Mouse (Mus musculus): ENCODE results near the gene Sgip1. TPM values are rescaled to one million over a fixed set of nuclear protein-coding genes. Genes with fewer than 3 reads are reported as not detected.
A peak's percentile ranks its signal among the peaks of the same experiment; 100 is the strongest.

Sgip1 gene
- total RNA-seq, 2 experiments from 2014 or later = 0.87 to 2.2 TPM

DNA sequence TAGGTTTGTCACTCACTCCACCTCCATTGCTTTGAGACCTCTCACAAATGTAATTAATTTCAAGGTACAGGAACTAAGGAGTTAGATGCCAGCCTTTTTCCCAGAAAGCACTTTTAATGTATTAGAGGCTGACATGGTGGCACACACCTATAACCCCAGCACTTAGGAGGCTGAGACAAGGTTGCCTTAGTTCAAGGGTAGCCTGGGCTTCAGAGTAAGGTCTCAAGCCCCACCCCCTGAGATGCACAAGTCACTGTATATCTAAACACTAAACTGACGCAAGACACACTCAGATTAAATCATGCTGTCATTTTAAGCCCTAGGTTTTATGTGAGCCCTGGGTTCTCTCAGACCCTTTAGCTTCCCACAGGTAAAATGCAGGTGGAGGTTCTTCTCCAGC lies 92.1 kb downstream of the Sgip1 start:
- intact Hi-C loops (cut with DNase I) = no loop called here
- no peak for DNase-seq

DNA sequence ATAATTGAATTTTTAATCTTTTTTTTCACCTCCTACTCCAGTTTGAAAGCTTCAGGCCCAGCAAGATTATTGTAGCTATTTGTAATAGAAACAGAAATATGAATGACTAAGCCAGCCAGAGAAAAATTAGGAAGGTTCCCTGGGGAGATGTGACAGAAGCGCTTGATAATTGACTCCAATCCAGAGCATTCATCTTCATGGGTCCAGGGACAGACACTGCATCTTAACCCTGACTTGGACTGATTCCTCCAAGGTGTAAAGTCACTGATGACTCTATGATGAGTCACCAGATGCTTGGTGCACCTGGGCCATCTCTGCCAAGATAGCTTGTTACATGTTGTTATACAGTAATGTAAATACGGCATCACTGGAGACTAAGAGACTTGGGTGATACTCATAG lies 92.6 kb downstream of the Sgip1 start:
- intact Hi-C loops (cut with DNase I) = no loop called here
- DNase-seq = no peak

DNA sequence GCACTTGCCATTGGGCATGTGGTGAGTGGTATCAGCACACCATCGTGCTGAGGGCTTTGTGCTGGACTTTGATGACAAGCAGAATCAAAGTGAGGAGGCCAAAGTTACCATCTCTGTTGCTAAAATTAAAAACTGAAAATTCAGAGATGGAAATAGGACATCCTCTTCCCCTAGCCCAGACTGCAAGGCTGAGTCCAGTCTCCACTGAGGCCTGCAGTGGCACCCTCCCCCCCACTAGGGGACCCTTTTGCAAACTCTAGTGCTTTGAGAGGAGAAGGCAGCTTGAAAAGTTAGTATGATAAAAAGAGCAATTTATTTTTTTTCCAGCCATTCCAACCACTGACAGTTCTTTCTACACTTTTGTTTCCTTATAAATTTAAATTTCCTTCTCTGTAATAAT lies 93.6 kb downstream of the Sgip1 start:
- intact Hi-C loops (cut with DNase I) = no loop called here
- DNase-seq = no peak

DNA sequence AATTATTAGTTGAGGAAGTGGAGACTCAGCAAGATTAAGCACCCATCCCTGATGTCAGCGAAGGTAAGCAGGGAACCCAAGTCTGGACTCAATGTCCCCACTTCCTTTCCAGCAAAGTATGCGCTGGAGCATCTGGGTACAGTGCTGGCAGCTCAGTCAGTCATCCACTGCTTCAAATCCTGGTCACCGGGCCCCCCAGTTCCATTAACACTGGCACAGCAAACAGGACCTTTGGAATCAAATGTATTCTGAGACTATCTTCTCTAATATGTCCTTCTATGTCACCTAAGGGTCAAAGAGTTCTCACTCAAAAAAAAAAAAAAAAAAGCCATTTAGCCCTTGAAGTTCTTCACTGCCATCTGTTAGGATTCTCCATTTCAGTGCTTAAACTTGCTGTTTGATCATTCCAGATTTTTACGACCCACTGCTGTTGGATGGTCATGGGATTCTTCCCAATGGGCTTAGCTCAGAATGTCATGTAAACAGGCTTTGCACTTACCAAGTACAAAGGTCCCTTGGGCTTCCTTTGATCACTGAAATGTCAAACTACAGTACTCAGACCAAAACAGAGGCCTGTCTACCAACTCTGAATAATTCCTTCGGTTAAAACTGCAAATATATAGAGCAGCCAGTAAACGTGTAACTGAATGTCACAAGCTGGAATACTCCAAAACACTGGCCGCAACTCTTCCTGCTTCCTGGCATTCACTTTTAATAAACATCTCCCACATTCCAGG lies 99.1 kb downstream of the Sgip1 start:
- intact Hi-C loops (cut with DNase I) = no loop called here
- no peak for DNase-seq

DNA sequence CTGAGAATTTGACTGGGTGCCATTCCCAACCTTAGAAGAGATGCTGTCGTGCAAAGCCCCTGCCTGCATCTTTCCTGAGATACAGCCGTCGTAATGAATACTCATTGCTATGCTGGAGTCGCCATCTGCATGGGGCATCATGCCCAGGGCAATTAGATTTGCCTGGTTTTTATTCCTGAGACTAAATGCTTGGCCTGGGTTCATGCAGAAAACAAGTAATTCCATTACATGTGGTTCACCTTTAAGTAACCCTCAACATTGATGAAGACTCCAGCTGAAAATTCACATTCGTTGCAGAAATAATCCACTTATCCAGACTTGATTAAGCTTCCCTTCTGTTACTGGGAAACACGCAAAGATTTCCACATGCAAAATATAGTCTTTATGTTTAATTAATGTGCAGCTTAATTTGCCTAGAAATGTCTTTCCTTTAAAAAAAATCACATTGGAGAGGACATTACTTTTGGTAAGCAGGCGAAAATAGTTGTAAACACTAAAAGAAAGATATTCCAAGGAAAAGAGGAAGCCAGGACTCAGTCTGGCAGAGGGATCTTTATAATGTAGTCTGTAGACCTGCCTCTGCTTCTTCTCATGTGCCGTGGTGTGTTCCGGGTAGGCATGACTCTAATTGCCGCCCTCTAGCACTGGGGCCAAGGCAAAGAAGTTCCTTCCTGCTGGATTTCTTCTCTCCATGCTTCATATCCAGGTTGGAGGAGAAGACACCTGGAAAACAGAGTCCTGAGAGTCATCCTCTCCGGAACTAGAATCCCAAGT lies 100.0 kb downstream of the Sgip1 start:
- no peak for DNase-seq
- intact Hi-C loops (cut with DNase I) = no loop called here

DNA sequence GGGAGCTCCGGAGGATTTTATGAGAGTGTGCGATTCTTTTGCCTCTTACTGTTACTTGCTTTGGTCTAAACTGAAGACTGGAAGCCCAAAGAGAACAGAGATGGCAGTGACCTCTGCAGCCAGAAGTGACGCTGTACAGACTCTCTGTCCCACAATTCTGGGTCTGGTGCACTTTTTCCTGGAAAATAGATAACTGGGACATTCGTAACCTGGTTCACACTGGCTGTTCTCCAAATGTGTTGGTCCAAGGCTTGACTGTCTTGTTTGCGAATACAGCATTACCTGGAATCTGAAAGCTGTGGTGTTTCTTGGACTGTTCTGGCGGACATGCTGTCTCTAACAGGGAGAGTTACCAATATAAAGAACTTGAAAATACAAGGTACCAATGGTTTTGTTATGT lies 109.4 kb downstream of the Sgip1 start:
- DNase-seq = no peak
- intact Hi-C loops (cut with DNase I) = no loop called here

DNA sequence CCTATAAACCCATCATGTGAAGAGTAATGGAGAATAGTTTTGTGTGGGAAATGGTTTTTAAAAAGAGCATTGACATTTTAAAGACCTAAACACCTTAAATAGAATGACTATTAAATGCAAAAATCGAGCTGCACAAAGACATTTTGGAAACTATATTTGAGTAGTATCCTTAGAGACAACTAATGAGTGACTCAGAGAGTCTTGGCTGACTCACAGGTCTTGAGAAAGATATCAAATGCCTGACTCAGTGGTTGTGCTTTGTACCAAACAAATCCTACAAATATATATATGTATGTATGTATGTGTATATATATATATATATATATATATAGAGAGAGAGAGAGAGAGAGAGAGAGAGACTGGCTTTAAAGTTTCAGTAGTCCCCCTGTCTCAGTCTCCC lies 110.1 kb downstream of the Sgip1 start:
- DNase-seq = no peak
- intact Hi-C loops (cut with DNase I) = no loop called here

DNA sequence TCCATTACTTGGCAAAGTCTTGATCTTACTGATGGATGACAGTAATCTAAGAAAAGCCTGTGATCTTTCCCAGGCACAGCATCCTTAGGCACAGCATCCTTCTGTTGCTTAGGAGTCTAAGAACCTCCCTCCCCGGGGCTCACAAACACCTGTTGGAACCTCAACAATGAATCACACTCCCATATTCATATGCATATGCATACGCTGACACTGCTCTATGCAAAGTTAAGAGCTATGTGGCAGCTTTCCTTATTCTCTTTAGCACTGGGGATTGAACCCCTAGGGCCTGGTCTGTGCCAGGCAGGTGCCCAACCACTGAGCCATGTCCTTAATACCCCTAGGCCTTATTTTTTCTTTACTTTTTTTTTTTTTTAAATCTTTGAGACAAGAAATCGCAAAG lies 111.2 kb downstream of the Sgip1 start:
- DNase-seq = no peak
- intact Hi-C loops (cut with DNase I) = no loop called here

DNA sequence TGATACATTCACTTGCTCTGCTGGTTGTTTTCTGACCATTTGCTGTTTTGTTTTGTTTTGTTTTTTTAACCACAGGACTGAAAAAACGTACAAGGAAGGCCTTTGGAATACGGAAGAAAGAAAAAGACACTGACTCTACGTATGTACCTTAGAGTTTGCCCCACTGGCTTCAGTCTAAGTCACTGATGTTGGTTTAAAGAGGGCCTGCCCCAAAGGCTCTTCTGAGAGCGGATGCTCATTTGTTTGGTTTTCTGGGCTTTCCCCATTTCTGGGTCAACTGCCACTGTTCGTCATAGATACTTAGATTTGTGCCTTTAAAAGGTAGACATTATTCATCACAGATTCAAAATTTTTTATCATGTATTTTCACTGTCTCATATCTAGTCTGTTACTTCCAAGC lies 111.7 kb downstream of the Sgip1 start:
- DNase-seq = no peak
- intact Hi-C loops (cut with DNase I) = no loop called here

DNA sequence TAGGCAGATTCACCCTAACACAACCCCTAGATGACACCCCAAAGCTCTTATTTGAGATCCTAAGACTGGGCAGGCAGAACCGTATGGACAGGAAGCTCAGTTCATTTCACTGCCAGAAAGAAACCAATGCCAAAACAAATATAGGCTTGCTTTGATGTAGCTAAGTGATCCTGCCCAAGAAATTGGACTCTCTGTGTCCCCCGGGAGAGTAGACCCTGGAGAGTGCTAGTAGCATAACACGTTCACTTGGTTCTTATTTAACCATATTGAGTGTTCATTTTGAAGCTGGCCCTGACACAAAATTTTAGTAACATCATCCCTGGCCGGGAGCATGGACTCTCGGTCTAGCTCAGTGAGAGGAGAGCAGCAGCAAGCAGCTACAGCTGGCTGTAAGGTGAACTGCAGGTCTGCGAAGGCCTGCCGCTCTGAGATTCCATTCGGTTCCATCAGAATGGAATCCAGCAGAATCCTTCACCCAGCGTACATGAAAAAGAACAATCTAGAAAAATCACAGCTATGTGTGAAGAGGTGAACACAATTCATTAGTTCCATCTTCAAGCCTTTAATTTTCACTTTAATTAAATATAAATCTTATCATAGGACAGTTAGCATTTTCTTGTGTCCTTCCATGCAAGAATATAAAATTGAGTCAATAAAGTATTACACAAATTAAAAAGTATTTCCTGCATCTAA lies 112.4 kb downstream of the Sgip1 start:
- intact Hi-C loops (cut with DNase I) = no loop called here
- peak in 1 of 2 experiments; percentile 4 for DNase-seq

DNA sequence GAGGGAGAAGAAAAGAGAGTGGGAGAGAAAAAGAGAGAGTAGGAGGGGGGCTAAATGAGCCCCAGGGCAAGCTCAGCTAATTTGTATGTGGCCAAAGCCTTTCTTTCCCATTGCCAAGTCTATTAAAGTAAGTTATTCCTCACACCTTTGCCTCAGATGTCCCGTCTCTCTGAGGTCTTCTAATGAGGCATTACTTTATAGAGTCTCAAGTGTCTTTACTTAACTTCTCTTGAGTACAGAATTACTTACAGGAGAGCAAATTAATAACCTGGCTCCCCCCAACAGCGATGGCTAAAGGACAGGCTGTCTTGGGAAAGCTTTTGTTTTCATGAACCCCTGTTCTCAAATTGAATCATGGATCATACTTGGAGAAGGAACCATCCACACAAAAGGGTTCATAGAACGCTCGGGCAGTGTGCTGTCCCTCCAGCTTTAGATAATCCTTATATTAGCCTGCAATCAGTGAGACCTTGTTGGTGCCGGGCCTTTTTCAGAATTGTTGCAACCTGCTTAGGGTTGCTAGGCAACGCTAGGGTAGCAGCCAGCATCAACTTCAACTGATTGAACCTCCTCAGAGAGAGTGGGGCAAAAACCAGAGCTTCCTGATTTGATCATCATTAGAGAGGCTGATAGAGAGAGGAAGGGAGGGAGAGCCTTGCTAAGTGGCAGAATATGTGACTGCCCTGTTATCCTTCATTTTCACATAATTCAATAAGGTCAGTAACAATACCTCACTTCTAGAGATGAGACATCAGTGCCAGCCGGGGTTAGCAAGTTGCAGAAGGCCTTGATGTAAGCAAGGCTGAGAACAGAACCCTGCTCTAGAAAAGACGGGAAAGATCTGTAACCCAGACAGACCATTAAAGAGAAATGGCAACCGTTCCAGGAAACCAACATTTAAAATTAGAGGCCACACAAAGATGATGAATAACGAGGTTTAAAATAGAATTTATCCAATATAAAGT lies 114.1 kb downstream of the Sgip1 start:
- DNase-seq = no peak
- intact Hi-C loops (cut with DNase I) = no loop called here

DNA sequence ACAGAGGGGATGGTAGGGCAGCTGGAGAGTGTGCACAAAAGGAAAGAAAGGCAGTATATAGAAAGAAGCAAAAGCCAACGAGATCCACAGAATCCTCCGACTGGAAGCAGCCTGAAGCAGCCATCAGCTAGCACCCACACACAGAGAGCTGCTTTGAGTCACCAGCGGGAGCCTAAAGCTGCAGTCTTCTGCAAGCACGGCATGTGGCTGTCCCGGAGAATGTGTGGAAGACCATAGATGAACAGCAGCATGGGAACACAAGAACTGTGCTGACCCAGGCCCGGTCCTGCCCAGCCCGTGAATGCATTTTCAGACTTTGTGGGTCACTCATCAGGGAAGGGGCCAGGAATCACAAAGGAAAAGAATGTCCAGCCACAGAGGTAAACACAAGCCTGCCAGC lies 115.0 kb downstream of the Sgip1 start:
- DNase-seq = no peak
- intact Hi-C loops (cut with DNase I) = no loop called here

DNA sequence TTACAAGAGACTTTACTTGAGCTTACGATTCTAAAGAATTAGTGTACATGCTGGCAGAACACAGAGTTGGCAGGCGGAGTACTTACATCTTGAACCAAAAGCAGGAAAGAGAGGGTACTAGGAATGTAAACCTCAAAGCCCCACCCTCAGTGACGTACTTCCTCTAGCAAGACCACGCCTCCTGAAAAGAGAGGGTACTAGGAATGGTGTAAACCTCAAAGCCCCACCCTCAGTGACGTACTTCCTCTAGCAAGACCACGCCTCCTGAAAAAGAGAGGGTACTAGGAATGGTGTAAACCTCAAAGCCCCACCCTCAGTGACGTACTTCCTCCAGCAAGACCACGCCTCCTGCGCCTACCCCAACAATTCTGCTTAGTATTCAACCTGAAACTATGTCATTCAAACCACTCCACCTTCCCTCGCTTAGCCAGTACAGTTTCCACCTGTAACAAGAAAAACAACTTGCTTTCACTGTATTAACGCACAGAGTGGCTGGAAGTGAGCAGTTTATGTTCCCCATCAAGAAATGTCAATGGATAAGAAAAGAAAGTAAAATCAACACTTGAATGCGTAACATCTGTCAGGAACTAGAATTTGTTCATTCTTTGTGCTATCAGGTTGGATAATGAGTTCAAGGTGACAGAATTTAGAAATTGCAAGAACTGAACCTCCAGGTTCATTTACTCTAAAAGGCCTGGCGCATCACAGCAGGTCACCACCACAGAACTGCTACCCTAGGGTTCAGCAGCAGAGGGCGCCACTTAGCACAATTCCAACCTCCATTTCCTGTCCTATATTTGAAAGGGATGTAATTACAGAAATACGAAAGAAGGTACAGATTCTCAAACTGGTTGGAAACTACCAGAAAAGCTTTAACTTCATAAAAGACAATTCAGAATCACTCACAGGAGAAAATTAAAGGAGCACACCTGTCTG lies 118.4 kb downstream of the Sgip1 start:
- intact Hi-C loops (cut with DNase I) = no loop called here
- DNase-seq = peak in 1 of 2 experiments; percentile 6

DNA sequence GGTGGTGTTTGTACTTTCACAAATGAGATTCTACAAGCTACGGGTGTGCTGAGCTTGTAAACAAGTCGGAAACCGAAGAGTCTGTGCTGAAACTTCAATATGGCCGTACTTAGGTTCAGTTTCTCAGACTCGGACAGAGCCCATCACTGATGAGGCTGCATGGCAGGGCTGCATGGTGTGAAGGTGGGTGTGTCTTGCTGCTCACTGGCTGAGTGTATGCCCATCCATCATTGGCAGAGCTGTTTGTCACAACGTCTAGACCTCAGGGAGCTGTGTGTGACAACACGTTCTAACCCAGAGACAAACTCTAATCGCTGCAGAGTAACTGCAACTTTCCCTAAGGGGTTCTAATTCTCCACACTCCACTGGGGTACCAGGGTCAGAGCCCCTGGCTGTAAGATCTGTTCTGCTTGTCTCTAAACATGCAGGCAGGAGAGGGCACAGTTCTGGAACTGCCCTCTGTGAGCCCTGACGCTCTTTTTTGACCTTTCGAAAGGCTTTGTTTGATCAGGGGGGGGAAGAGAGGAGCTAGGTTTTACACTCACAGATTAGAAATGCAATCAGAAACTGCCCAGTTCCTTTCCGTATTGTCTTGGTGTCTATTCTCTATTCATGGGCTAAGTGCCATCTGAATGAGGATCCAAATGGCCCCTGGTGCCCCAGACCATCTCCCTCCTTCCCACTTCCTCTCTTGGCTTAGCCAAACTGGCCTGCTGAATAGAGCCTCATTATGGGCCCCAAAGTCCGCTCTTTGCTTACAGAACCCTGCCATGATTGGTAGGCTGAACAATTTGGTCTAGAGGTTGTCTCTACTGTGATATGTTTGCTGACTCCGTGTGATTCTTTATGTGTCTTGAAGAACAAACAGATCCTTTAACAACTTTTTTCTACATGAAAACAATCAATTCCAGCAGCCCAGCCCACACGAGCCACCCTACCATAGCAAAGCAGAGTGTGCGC lies 121.9 kb downstream of the Sgip1 start:
- intact Hi-C loops (cut with DNase I) = no loop called here
- DNase-seq = no peak

DNA sequence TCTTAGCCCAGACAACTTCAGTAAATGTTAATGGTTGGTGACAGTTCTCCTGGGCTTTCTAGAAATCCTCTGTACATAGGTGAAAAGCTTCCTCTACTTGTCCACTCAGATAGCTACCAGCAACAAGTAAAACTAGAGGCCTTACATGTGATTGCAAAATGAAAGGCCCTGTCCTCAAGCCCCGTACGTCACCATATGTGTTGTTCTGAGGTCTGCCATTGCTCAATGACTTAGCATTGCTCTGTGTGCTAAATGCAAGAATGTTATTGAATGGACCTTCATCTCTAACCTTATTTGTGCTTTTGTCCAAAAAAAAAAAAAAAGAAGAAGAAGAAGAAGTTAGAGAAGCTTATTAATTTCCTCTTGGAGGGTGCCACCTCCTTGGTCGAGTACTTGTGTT lies 125.4 kb downstream of the Sgip1 start:
- intact Hi-C loops (cut with DNase I) = no loop called here
- no peak for DNase-seq

DNA sequence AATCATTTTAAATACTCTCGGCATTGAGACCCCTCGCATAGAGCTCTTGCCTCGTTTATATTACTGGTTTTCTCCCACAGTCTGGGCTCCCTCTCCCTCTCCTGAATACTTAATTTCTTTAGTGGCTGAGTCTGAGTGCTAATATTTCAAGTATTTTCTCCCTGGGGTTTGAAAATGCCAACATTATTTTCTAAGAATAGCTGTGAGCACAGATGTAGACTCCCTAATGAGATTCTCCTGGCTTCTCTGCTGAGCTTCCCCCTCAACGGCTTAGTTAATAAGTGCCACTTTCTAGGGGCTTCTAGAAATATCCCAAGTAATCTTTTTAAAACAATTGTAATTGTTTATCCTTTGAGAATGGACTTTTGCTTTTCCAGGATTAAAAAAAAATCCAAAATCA lies 130.2 kb downstream of the Sgip1 start:
- intact Hi-C loops (cut with DNase I) = no loop called here
- DNase-seq = no peak

DNA sequence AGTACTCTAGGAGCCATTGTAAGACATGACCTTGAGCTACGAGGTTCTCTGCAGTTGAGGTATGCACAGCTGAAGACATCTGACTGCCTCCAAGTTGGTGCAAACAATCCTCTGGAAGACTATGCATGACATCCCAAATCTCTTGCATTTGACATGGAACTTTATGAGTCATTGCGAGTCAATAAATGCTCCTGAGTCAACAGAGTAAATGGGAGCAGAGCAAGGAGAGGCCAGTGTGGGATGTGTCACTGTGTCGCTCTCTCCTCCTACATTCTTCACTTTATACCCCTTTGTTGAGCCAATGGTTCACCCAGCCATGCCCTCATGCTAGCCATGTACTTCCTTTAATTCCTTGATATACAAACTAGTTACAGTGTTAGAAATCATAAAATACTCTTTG lies 142.0 kb downstream of the Sgip1 start:
- no peak for DNase-seq
- intact Hi-C loops (cut with DNase I) = no loop called here

DNA sequence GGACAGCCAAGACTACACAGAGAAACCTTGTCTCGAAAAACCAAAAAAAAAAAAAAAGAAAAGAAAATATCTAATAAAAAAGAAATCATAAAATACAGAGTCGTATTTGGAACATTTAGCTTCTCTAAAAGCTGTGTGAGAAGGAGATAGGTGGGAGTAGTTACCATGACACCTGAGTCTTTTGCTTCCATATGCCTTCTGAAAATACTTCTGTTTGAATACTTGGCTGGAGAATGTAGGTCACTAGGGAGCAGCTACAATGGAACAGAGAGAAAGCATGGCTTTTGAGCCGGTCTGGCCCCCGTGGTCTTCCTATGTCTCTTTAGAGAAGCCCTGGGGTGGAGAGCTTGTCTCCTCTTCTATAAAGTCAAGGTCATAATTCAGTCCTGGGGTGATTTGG lies 143.1 kb downstream of the Sgip1 start:
- intact Hi-C loops (cut with DNase I) = no loop called here
- DNase-seq = no peak
